Mouse (Mus musculus): Measurements from ENCODE around the gene Lclat1. TPM values are rescaled to one million over a fixed set of nuclear protein-coding genes. Genes with fewer than 3 reads are reported as not detected.
A peak's percentile ranks its signal among the peaks of the same experiment; 100 is the strongest.

Lclat1 gene
- polyA plus RNA-seq, 1 experiment, result 16.2 TPM

DNA sequence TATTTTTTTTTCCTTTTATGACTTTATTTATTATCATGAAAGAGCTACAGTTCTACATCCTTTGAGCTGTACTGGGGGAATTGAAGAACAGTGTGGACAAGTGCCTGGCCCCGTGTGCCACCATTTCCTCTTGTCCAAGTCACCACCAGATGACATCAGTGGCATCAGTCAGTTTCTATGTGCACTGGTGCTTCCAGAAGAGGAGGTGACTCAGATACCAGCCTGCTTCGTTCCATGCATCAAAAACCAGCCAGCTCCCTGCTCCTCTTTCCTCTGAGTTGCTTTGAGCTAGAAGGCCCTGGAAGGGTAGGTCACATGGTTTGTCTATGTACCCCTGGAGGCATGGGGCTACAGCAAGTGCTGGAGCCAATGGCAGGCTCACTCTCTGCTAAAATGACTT lies 37.3 kb upstream of the Lclat1 start:
- no peak for DNase-seq (ENCODE audit: low read depth)
- no peak for TF ChIP-seq CTCF (IDR thresholded peaks at IDR 0.05; ENCODE audit: borderline replicate concordance, extremely low read depth, insufficient read depth, insufficient read length)
- no peak for TF ChIP-seq POLR2A (IDR thresholded peaks at IDR 0.05; ENCODE audit: borderline replicate concordance, extremely low read depth, insufficient read depth, insufficient read length, poor library complexity, severe bottlenecking)

DNA sequence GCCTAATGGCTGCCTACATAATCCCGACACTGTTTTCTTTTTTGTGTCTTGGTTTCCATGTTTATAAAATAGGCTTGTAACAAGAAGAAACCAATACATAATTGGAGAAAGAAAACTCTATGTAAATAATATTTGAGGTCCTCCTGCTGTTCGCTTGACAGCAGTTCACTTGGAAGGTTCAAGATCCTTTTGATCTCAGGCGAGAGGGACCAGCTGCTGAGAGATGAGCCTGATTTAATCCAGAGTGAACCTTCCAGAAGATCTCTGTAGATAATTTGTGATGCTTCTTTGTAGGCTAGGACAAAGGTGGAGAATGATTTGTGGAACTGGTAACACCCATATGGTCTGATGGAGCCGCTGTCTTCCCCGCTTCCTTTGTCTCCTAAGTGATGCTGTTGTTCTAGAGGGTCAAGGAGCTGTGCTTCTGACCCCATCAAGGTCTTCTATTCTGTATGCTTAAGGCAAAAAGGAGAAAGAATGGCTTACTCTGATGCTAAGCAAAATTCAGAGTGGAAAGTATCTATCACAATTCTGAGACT lies 36.0 kb upstream of the Lclat1 start:
- no peak for TF ChIP-seq CTCF (IDR thresholded peaks at IDR 0.05; ENCODE audit: borderline replicate concordance, extremely low read depth, insufficient read depth, insufficient read length)
- TF ChIP-seq POLR2A (IDR thresholded peaks at IDR 0.05; ENCODE audit: borderline replicate concordance, extremely low read depth, insufficient read depth, insufficient read length, poor library complexity, severe bottlenecking), result no peak
- no peak for DNase-seq (ENCODE audit: low read depth)

DNA sequence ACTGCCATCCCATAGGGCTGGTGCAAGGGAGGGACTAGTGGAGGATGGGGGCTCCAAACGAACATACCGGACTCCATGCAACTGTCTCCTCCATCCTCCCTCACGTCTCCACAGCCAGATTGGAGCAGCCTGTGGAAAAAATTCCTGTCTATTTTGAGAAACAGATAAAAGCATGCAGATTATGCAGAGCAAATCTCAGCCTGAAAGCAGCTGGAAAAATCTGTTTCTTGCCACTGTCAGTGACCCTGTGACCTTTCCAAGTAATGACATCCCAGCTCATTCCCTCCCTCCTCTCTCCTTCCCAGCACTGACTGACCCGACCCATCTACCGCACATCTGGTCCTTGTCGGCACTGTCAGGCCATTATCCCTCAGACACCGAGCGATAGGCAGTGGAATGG lies 35.5 kb upstream of the Lclat1 start:
- TF ChIP-seq POLR2A (IDR thresholded peaks at IDR 0.05; ENCODE audit: borderline replicate concordance, extremely low read depth, insufficient read depth, insufficient read length, poor library complexity, severe bottlenecking) (no peak), CTCF (IDR thresholded peaks at IDR 0.05; ENCODE audit: borderline replicate concordance, extremely low read depth, insufficient read depth, insufficient read length) (no peak)
- DNase-seq (ENCODE audit: low read depth), result no peak

DNA sequence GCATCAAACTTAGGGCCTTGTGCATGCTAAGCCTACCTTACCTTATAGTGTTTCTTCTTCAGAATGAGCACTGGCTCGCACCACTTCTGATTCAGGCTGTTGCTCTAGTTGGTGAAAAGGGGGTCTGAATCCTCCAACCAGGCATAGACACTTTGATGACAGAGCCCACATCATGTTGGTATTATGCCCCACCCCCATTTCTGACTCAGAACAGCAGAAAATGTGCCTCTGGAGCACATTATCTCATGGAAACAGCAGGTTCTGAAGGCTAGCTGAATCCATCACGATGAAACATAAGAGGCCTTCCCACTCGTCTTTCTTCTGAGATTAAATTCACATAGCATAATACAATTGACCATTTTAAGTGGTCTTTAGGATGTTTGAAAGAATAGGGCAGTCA lies 33.2 kb upstream of the Lclat1 start:
- TF ChIP-seq POLR2A (IDR thresholded peaks at IDR 0.05; ENCODE audit: borderline replicate concordance, extremely low read depth, insufficient read depth, insufficient read length, poor library complexity, severe bottlenecking) (no peak), CTCF (IDR thresholded peaks at IDR 0.05; ENCODE audit: borderline replicate concordance, extremely low read depth, insufficient read depth, insufficient read length) (no peak)
- DNase-seq (ENCODE audit: low read depth), result no peak

DNA sequence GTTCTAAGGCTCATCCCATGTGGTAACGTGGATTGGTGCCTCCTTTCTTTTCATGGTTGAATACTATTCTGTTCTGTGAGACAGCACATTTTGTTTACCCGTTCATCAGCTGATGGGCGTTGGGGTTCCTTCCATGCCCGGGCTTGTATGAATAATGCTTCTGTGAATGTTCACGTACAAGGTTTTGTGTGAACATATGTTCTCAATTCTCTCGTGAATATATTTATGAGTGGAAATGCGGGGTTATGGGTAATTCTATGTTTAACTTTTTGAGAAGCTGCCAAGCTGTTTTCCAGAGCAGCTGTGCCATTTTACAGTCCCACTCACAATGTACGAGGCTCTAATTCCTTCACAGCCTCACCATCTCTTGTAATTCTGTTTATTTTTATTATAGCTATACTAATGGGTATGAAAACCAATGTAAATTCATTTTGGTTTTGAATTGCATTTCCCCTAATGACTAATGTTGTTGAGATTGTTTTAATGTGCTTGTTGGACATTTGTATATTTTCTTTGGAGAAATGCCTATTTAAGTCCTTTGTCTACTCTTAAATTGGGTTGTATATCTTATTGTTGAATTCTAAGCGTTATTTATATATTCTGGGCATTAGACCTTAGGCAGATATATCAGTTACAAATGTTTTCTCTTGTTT lies 32.4 kb upstream of the Lclat1 start:
- DNase-seq (ENCODE audit: low read depth), result peak; percentile 76
- no peak for TF ChIP-seq POLR2A (IDR thresholded peaks at IDR 0.05; ENCODE audit: borderline replicate concordance, extremely low read depth, insufficient read depth, insufficient read length, poor library complexity, severe bottlenecking)
- TF ChIP-seq CTCF (IDR thresholded peaks at IDR 0.05; ENCODE audit: borderline replicate concordance, extremely low read depth, insufficient read depth, insufficient read length), result no peak

DNA sequence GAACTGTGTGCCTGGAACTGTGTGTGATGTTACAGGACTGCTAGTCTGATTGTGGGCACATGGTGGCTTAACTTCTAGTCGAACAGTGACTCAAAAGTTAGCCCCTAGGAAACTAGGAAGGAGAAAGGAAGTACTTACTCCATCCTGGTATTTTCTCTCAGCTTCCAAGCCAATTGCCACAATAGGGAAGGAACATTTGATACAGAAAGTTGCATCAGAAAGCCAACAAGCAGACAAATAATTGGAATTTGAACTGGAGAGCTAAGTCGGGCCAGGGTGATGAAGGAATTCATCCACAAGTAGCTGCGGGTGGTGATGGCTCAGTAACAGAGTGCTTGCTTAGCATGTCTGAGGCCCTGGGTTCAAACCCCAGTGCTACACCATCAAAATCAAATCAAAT lies 30.1 kb upstream of the Lclat1 start:
- DNase-seq (ENCODE audit: low read depth), result no peak
- TF ChIP-seq POLR2A (IDR thresholded peaks at IDR 0.05; ENCODE audit: borderline replicate concordance, extremely low read depth, insufficient read depth, insufficient read length, poor library complexity, severe bottlenecking) (no peak), CTCF (IDR thresholded peaks at IDR 0.05; ENCODE audit: borderline replicate concordance, extremely low read depth, insufficient read depth, insufficient read length) (no peak)

DNA sequence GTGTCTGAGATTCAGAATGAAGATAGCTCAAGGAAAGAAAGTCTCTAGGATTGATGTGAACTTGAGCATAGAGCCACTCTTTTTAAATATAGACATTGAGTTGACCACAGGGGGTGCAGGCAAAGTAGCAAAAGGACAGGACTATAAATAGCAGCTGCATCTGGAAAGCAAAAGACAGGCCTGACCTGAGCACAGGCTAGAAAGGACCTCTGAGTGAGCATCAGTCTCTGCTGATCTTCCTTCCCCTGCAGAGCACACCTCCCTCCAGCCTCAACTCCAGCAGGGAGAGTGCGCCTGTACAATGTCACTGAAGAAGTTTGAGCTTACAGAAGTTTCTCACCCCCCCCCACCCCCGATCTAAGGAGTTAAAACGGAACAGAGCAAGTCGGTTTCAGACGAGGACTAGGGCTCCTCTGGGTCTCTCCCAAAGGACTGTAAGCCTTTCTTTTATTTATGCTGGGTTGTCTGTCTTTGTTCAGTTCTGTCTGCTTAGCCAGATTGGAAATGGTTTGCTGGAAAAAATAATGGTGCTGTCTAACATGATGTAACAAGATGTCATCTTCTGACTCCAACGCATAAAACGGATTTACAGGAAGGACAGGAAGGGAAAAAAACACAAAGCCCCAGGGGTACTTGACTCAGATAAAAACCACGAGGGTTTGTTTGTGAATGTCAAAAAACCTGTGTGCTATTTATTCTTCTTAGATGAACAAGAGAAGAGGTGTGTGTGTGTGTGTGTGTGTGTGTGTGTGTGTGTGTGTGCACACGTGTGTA lies 26.2 kb upstream of the Lclat1 start:
- TF ChIP-seq POLR2A (IDR thresholded peaks at IDR 0.05; ENCODE audit: borderline replicate concordance, extremely low read depth, insufficient read depth, insufficient read length, poor library complexity, severe bottlenecking) (no peak), CTCF (IDR thresholded peaks at IDR 0.05; ENCODE audit: borderline replicate concordance, extremely low read depth, insufficient read depth, insufficient read length) (no peak)
- DNase-seq (ENCODE audit: low read depth), result no peak

DNA sequence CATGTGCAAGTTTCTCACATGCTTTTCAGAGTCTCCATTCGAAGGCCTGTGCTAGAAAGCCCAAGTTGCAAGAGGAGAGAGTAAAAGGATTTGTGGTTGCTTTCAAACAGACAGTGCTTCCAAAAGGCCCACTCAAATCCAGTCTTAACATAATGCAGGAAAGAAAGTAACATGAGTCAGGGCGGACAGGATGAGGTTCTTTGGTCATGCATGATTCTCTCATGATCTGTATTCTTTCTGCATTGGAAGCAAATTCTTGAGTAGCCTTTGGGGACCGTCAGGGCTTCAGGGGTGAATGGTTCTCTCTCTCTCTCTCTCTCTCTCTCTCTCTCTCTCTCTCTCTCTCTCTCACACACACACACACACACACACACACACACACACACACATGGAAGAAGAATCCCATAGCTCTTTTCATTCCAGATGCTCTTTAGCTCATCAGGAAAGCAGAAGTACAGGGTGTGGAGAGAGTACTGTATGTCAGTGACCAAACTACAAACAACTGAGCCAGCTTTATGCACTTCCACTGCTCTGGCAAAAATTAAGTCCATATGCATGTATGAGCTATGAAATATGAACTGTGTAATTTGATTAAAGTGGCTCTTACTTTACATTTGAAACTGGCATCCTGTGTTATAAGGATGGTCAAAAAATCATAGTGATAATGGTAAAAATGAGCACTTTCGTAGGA lies 25.1 kb upstream of the Lclat1 start:
- no peak for TF ChIP-seq CTCF (IDR thresholded peaks at IDR 0.05; ENCODE audit: borderline replicate concordance, extremely low read depth, insufficient read depth, insufficient read length)
- no peak for DNase-seq (ENCODE audit: low read depth)

DNA sequence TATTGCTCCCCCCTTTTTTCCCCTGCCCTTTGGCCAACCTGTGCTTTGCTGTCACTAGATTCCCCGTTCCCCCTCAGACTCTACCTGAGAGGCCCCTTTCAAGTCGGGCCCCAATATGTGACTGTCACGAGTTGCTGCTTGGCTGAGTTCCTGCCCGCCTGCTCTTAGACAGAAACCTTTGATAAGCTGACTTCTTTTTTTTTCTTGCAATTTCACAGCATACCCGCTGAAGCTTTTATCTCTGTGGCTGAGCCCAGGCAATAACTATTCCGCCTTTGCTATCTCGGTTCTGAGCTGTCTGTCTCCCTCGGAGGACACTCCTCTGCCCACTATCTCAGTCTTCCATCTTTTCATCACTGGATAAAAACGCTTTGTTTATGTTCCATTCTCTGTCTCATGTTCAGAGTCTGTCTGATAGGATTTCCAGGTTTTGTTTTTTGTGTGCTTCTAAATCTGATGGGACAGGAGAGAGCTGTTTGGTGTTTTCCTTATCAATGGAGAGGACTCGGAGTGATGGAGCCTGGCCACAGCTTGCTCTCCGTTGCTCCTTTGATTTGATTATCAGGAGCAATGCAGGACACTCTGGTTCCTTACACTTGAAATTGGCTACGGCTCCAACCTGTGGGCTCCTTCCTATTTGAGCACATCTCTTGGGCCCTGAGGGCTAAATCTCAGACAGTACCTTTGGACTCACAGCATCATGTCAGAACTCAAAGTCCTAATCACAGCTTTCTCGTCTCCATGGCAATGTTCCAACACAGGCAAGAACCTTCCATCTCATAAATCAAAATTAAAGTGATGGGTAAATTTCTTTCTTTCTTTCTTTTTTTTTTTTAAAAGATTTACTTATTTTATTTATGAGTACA lies 20.5 kb upstream of the Lclat1 start:
- TF ChIP-seq CTCF (IDR thresholded peaks at IDR 0.05; ENCODE audit: borderline replicate concordance, extremely low read depth, insufficient read depth, insufficient read length), result no peak
- no peak for TF ChIP-seq POLR2A (IDR thresholded peaks at IDR 0.05; ENCODE audit: borderline replicate concordance, extremely low read depth, insufficient read depth, insufficient read length, poor library complexity, severe bottlenecking)

DNA sequence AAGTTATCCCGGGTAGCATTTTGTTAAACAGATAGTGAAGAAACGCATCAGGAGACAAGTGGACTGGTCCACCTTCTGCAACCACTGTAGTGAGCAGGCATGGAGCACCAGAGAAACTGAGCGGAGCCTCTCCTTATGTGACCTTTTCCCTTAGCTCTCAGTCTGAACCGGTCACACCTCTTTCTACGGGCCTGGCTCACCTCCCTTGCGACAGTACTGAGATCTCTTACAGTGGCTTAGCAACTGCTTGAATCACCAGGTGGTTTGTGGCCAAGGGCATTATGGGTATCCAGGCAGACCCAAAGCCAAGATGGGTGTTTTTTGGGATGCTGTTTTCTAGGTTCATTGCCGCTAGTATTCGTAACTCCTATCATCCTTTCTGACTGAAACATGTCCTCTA lies 16.4 kb upstream of the Lclat1 start:
- TF ChIP-seq POLR2A (IDR thresholded peaks at IDR 0.05; ENCODE audit: borderline replicate concordance, extremely low read depth, insufficient read depth, insufficient read length, poor library complexity, severe bottlenecking), result no peak
- TF ChIP-seq CTCF (IDR thresholded peaks at IDR 0.05; ENCODE audit: borderline replicate concordance, extremely low read depth, insufficient read depth, insufficient read length), result no peak
- no peak for DNase-seq (ENCODE audit: low read depth)

More for the DNA sequence above, 20.5 kb upstream of the Lclat1 start:
- peak; percentile 50 for DNase-seq (ENCODE audit: low read depth)
